Mouse (Mus musculus) brain, adult 2 months (tissue): ENCODE results near the gene Ptcra.
A peak's percentile ranks its signal among the peaks of the same experiment; 100 is the strongest.

Experiments used
- DNase-seq: peaks from one replicate; pipeline ENCODE4 v3.0.0; 2011; ENCODE audit warnings: low read depth, low spot score

The Ptcra gene

DNA sequence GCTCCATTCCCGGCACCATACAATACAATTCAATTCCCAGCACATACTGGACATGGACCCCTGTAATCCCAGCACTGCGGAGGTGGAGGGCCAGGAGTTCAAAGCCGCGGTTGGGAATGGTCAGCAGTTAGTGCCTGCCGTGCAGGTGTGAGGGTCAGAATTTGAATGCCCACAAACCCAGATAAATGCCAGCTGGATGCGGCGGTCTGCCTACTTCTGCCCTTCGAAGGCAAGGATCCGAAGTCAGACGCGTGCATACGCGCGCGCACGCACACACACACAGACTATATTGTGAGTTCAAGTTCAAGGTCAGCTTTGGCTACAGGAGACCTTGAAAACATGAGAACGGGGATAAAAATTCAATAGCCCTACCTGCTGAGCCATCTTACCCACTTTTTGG, 8.1 kb upstream of the Ptcra start:
- no peak for DNase-seq

DNA sequence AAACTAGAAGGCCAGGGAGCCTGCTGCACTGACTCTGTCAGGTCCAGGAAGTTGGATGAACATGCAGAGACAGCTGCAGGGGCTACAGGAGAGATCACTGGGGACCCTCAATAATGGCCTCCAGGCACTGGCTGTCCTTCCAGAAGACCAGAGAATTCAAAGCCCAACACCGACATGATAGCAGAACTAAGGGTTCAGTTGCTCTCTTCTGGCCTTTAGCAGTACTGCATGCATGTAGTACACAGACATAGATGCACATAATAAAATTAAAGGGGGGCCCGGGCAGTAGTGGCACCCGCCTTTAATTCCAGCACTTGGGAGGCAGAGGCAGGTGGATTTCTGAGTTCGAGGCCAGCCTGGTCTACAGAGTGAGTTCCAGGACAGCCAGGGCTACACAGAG, 7.5 kb upstream of the Ptcra start:
- DNase-seq, result no peak

DNA sequence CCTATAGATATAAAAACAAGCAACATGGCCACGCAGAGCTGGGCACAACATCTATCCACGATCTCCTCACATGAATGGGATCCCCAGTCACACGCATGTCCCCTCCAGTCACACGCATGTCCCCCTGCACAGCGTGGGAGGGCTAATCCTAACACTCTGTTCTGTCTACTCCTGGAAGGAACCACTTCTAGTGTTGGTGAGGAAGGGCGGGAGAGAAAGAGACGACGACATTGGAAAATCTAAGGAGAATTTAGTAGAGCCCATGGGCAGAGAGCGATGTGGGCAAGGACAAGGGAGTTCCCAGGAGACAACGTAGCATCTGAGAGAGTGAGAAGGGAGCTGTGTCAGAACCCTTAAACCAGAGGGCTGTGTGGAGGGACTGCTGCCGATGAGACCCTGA, 7.0 kb upstream of the Ptcra start:
- DNase-seq, result no peak

DNA sequence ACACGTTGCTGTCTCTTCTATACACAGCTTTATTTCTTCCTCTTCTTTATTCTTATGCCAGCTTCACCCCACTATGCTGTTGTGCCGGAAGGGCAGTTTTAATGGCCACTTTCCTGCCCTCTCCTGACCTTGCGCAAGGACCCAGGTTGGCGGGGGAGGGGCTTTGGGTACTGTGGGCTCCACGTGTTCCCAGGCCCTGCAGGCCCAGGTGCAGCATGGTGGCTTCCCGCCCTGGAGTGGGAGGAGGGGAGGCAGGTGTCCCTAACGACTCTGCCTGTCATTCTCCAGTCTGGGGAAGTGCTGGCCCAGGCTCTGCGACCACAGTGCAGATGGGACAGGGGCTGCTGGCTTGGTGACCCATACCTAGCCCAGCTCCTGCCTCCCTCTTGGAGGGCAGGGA, 4.4 kb upstream of the Ptcra start:
- DNase-seq, result no peak

DNA sequence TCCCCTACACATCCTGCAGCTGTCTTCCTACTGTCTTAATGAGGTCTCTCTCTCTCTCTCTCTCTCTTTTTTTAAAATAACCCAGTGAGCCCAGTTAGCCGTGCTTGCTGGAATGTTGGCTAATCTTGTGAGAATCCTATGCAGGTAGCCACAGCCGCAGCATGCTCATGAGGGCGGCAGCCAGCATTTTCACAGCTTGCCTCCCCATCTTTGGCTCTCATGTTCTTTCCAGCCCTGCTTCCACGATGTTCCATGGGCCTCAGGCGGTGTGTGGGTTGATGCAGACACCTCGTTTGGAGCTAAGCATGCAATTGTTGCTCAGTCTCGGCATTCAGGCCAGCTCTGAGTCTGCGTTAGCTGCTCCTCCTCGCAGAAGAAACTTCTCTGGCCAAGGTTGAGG, 1.4 kb upstream of the Ptcra start:
- peak; percentile 81 for DNase-seq

DNA sequence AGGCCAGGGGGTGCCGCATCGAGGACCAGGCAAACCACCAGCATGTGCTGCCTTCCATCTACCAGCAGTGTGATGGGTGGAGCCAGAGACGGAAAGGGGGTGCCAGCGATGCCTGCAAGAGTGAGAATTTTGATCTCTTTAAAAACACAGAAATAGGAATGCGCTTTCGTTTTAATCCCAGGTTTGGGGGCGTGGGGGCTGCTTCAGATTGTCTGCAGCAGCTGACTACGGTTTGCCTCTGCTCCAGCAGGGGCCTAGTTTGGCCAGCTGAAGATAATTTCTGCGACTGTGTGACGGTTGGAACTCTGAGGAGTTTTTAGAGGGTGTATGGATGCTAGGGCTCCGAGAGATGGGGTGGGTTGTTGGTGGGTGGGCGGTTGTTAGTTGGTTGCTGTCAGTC, 4.8 kb downstream of the Ptcra start:
- peak; percentile 43 for DNase-seq

DNA sequence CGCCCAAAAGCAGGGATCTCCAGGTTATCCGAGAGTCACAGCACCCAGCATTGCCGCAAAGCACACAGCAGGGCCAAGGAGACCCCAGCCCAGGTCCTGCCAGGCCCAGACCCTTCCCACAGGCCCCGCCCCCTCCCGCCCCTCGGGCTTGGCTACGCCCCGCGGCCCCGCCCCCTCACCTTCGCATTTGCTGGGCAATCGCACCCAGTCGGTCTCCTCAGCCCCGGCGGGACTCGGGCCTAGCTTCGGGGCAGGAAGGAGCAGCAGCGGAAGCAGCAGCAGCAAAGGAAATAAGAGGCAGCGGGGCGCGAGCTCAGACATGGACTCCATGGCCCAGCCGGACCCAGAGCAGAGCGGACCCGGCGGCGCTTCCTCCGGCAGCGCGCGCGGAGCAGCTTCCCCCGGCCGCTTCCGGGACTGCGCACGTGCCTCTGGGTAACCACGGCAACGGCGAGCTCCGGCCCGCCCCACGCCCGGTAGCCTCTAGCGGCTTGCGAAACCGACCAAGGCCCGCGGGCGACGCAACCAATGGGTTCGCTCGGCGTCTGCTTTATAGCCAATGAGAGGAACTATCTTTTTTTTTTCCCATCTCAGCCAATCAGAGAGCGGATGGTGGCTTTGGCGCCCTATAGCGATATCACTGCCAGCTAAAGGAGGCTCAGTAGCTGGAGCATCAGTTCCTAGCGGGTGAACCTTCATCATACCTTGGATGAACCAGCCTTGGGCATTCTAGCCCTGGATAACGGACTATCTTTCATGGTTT, 11.5 kb downstream of the Ptcra start, which contains the start of gene Cnpy3:
TSS of gene Cnpy3 (minus strand) at position 421 of the 763 bp plus-strand sequence.
- peak; percentile 100 for DNase-seq

DNA sequence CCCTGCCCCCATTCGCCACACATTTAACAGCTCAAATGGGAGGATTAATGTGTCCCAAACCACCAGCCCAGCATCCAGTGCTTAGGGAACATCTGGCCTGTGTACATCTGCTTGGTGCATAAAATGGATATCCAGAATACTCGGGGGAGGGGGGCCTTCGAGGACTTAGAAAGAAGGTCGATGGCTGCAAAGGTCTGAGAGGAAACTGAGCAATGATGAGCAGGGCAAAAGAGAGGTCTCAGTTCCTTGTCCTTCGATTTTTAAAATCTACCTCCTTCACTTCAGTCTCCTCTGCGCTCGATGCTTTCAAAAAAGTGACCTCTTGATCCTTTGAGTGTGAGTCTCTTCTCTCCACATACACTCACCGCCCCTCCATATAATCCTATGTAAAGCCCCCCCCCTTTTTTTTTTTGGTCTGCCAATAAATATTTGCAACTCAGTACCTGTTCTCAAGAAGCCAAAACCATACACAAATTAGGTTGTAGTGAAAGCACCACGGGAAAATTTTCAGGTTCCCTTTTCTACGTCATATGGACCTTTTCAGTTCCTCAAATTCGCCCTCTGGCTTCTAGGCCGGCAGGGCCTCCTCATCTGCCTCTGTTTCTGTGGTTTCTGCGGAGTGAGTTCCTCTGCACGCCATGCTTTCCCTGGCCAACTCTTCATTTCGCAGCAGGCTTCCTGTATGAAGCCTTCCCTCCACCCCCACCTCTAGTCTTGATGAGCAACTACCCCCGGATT, 12.3 kb downstream of the Ptcra start:
- DNase-seq, result peak; percentile 79

DNA sequence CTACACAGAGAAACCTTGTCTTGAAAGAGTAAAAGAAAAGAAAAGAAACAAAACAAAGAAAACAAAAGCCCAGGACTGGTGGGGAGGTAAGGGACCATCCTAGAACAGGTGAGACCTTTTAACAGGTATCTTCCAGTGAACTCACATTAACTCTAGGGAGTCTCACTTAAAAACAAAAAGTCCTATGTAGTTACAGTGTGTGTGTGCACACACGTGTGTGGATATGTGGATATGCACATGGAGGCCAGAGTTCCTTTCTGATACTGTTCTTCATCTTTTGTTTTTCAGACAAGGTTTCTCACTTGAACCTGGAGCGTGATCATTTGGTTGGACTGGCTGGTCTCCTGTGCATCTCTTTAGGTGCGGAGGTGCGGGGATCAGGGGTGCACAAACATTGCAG, 12.9 kb downstream of the Ptcra start:
- DNase-seq, result no peak

DNA sequence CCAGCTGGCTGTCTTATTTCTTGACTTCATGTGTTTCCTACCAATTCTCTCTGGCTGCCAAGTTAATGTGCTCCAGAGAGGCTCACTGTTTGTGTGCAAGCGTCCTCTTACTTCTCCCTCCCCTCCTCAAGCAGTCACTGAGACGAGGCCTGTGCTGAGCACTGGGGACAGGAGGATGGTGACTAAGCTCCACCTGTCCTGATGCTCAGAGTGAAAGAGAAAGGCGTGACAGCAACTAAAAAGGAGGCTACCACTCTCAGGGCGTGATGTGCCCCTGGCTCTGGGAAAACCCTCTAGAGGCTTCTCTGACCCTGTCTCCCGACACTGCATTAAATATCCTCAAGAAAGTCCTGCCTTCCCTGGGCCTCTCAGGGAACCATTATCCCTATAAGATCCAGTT, 14.2 kb downstream of the Ptcra start:
- no peak for DNase-seq

DNA sequence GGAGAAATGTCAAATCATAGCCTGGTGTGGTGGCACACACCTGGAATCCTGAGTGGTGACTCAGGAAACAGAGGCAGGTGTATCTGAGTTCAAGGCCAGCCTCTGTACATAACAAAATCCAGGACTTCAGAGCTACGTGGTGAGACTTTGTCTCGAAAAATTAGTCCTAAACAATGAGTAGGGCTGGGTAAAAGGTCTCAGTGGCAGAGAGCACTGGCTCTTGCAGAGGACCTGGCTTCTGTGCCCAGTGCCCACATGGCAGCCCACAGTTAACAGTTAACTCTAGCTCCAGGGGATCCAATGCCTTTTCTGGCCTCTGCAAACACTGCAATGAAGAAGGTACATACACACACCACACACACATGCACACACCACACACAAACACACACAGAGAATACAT, 15.7 kb downstream of the Ptcra start:
- DNase-seq, result no peak

DNA sequence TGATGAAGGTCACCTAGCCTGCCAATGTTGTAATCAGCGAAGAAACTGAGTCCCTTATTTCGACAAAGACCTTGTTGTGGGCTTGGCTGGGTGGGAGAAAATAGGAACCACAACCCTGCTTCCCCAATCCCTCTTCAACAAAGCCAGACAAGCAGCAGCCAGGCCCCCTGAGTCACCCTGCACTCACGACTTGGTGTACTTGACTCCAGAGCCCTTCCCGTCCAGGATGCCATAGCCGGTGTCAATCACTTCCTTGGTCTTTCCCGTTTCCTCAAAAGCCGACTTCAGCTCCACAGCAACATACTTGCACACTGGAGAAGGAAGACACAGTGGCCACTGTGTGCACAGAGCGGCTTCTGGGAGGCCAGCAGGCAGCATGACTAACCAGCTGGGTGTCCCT, 16.3 kb downstream of the Ptcra start:
- DNase-seq, result no peak

DNA sequence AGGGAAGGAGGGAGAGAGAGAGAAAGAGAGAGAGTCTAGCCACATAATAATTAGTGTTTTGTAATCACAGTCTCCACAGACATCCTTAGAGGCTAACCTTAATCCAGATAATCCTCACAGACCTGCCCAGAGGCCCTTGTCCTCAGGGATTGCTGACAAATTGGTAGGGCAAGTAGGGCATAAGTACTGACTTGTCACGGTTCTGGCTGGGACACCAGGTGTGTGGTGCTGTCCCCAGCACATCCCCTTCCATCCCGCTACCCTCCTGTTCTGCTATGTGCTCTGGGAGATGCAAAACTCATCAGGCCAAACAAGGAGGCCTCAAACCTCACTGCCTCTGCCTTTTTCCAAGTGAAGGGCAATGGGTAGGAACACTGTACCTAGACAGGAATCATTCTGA, 18.0 kb downstream of the Ptcra start:
- no peak for DNase-seq

DNA sequence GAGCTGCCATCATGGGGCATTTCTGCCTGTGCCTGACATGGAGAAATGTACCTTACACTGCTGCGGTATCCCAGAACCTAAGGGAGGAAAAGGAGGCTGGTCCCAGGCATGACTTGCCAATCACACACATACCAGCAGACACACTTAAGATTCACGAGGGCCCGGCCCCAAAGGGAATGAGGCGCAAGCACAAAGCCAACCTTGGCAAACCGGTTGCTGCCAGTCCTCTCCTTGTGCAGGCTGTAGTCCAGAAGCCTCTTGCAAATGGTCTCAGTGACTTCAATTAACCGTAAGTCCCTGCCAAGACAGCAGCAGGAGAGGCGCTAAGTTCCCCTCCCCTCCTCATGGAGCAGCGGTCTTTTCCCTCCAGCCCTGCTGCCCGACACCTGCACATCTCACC, 20.5 kb downstream of the Ptcra start:
- DNase-seq, result no peak

DNA sequence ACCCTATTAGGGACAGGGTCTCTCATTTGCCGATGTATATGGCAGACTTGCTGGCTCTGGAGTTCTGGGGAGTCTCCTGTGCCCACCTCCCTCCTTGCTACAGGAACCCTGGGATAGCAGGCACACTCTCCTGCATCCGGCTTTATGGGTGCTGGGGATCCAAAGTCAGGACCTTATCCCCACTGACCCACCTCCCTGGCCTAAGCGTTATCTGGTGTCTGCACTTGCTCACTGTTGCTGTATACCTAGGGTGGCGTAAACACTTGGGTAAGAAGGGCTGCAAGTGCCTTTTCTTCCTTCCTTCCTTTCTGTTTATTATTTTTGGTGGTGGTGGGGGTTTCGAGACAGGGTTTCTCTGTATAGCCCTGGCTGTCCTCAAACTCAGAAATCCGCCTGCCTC, 22.2 kb downstream of the Ptcra start:
- DNase-seq, result no peak

DNA sequence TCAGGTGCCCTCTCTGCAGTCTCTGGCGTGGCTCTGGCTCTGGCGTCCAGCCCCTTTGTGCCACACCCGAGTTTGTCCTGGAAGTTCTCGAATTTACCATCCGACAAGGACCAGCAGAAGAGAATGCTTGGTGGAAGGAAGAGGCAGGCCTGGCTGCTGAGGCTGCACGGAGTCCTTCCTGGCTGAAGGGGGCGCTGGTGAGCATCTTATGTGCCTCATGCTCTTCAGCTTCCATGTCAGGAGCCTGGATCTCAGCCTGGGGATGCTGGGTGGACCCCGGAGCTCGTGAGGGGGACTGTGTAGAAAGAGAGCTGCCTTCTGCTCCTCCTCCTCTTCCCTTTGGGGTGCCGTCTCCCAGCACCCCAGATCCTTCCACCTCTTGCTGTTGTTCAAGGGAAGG, 27.4 kb downstream of the Ptcra start:
- DNase-seq, result peak; percentile 36

DNA sequence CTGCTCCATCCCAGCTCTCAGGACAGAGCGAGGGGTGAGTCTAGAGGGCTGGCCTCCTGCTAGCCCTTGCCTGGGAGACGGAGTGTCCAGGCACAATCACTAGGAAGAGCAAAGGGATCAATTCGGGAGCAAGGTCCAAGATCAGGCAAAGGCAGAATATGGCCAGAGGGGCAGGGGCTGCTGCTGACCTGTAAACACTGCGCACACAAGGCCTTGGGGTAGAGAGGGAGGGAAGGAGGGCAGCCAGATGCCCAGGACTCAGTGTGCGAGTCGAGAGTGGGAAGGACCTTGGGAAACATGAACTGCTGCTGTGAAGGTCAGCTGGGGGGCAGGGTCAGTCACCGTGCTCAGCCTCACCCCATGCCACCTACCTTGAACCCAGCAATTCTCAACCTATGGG, 28.2 kb downstream of the Ptcra start:
- DNase-seq, result no peak

DNA sequence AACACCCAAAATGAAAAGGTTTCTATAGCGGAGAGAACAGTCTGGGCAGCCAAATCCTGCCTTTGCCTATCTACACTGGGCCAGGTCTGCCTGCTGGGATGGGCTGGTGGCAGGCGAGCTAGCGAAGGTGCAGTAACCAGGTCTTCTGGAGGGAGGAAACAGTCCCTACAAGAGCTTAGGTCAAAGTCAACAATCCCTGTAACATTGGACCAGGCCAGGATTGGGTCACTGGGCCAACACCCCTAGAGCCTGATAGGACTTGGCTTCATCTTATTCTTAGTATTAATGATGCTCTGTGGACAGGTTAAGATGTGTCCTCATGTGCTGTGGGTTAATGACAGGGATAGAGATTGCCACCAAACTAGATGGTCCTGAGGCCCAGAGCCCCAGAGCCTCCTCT, 29.5 kb downstream of the Ptcra start:
- DNase-seq, result no peak

DNA sequence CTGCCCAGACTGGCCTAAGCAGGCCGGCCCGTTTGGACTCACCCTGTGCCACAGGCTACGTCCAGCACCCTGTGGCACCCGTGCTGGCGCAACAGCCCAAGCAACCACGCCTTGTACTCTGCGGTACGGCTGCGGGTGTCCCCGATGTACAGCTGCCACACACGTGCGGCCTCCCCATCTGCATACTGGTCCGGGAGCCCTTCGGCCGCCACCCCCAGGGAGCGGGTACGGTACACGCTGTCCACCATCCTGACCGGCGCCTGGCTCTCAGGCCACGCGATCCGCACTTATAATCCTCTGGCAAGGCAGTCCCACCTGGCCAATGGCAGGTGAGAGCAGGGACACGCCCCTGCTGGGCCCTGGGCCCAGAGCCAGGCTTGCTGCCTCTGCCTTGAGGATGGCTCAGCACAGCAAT, 34.6 kb downstream of the Ptcra start, which contains the start of gene Gnmt:
TSS of gene Gnmt (minus strand) at position 265 of the 415 bp plus-strand sequence.
- peak; percentile 85 for DNase-seq

DNA sequence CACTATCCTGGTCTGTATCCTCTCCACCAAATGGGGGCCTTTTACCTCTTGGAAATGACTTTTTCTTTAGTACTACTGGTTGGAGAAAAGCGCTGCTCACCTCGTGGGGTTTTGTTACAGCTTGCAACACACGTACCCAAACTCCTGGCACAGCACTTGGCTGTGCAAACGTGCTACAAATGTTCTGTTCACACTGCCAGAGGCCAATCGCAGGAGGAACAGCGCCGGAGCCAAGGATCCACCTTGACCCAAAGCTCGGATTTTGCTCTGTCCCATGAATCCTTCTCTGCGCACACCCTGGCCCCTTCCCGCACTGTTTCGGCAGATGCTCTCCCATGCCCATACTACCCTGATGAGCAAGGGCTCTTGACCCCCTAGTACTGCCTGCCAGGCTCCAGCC, 35.0 kb downstream of the Ptcra start:
- no peak for DNase-seq

DNA sequence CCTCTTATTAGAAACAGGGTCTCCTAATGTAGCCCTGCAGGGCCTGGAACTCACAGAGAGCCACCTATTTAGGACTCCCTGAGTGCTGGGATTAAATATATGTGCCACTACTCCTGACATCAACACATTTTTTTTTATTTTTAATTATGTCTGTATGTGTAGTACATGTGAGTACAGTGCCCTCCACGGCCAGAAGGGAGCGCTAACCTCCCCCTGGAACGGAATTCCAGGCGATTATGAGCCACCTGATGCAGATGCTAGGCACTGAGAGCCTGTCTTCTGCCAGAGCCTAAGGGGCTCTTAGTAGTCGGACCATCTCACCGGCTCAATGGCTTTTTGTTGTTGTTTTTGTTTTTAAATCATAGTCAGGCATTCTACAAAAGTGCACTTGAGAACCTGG, 35.5 kb downstream of the Ptcra start:
- peak; percentile 32 for DNase-seq

DNA sequence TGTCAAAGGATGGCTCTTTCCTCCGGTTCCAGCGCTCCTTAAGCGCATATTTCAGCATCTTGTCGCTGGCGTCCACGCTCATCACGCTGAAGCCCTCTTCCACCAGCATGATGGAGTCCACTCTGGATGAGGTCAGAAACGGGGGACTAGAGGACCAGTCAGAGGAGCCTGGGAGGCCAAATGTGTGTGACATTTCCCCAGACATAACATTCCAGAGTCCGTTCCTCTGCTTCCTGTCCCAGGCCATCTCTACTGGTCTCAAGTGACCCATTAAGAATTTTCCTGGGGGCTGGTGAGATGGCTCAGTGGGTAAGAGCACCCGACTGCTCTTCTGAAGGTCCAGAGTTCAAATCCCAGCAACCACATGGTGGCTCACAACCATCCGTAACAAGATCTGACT, 36.2 kb downstream of the Ptcra start:
- no peak for DNase-seq
